Mouse (Mus musculus) adrenal gland, postnatal 4 days (tissue): Measurements from ENCODE around the gene Svs1. TPM values are rescaled to one million over a fixed set of nuclear protein-coding genes. Genes with fewer than 3 reads are reported as not detected.
"Not testable (repeated sequence)": the region's sequence is repeated elsewhere in the genome, so short reads cannot be mapped to it uniquely, and the experiment has no call there.

Experiments
- DNase-seq, 2 experiments: peaks; one replicate each; pipeline ENCODE4 v3.0.0; 2021 to 2022; ENCODE audit warnings: low spot score in 2 of 2, mixed read lengths in 2 of 2
- long read RNA-seq, 2 experiments: library from polyadenylated mRNA; stranded (forward); transcript quantifications; one replicate each; pipeline ENCODE4 v2.0.0; 2021
- total RNA-seq, 2 experiments: library from RNA; stranded (reverse); gene quantifications; 2 replicates each; pipeline ENCODE4 v1.2.3; 2021

Svs1 gene
- total RNA-seq: under 1 TPM in 1 of 2 experiments, not detected in 1; 0.11 TPM
- long read RNA-seq, experiment 1: 0 reads
- long read RNA-seq, experiment 2: 0 reads

GRCm38 (mm10) chr6:48986444-48986990 is at the start of gene Svs1:
Svs1 (plus strand) TSS chr6:48986861.
- no peak for DNase-seq

GRCm38 (mm10) chr6:48949596-48949995 is 37.1 kb upstream of the Svs1 start:
- DNase-seq: no peak

GRCm38 (mm10) chr6:48950676-48951075 is 36.0 kb upstream of the Svs1 start:
- no peak for DNase-seq

GRCm38 (mm10) chr6:48951630-48952029 is 35.0 kb upstream of the Svs1 start:
- DNase-seq: no peak

- DNase-seq: no peak
Measured at GRCm38 (mm10) chr6:48953220-48953619, 33.4 kb upstream of the Svs1 start.

GRCm38 (mm10) chr6:48954211-48954610 is 32.5 kb upstream of the Svs1 start:
- no peak for DNase-seq

GRCm38 (mm10) chr6:48954946-48955345 is 31.7 kb upstream of the Svs1 start:
- peak in 1 of 2 experiments; percentile 47 for DNase-seq

- DNase-seq: no peak
Measured at GRCm38 (mm10) chr6:48956785-48957184, 29.9 kb upstream of the Svs1 start.

- no peak for DNase-seq
Measured at GRCm38 (mm10) chr6:48958053-48958452, 28.6 kb upstream of the Svs1 start.

GRCm38 (mm10) chr6:48959151-48959550 is 27.5 kb upstream of the Svs1 start:
- not testable (repeated sequence) for DNase-seq

- not testable (repeated sequence) for DNase-seq
Measured at GRCm38 (mm10) chr6:48966696-48967095, 20.0 kb upstream of the Svs1 start.

GRCm38 (mm10) chr6:48967868-48968267 is 18.8 kb upstream of the Svs1 start:
- DNase-seq: no peak

GRCm38 (mm10) chr6:48974663-48975062 is 12.0 kb upstream of the Svs1 start, which contains the start of gene Doxl2:
Doxl2 (plus strand) TSS chr6:48974963.
- no peak for DNase-seq

- no peak for DNase-seq
Measured at GRCm38 (mm10) chr6:48979616-48980015, 7.0 kb upstream of the Svs1 start.

GRCm38 (mm10) chr6:48982305-48982704 is 4.4 kb upstream of the Svs1 start:
- no peak for DNase-seq

- no peak for DNase-seq
Measured at GRCm38 (mm10) chr6:48989971-48990370, 3.3 kb downstream of the Svs1 start.

- no peak for DNase-seq
Measured at GRCm38 (mm10) chr6:48991991-48992390, 5.3 kb downstream of the Svs1 start.

GRCm38 (mm10) chr6:48998186-48998585 is 11.5 kb downstream of the Svs1 start:
- DNase-seq: no peak

GRCm38 (mm10) chr6:48998796-48999195 is 12.1 kb downstream of the Svs1 start:
- no peak for DNase-seq

- no peak for DNase-seq
Measured at GRCm38 (mm10) chr6:49003381-49003780, 16.7 kb downstream of the Svs1 start.

GRCm38 (mm10) chr6:49007981-49008380 is 21.3 kb downstream of the Svs1 start:
- peak; percentile 22 to 27 for DNase-seq

- no peak for DNase-seq
Measured at GRCm38 (mm10) chr6:49008420-49009160, 21.9 kb downstream of the Svs1 start.

- no peak for DNase-seq
Measured at GRCm38 (mm10) chr6:49009161-49009555, 22.5 kb downstream of the Svs1 start.
